Mouse (Mus musculus) left cerebral cortex, adult 2 months (tissue): ENCODE measurements at regions not wholly inside any gene's neighbourhood (a gene's known extent, or its start where the extent isn't known, plus 50 kb on each side); places are given as distances from the start of the nearest gene placed in this dataset.

ENCODE experiments used
- DNase-seq, 2 experiments: peaks; one replicate each; pipeline ENCODE4 v3.0.0; 2021 to 2022; ENCODE audit warnings: low spot score in 2 of 2, mixed read lengths in 1 of 2; ENCODE audit errors: extremely low spot score in 1 of 2
- H3K27ac ChIP-seq: fragments of 200-600 bp; 2 replicates; pipeline ENCODE4 v1.8.1; 2022
- H3K4me3 ChIP-seq: fragments of 200-600 bp; 2 replicates; pipeline ENCODE4 v1.8.1; 2022
- CTCF ChIP-seq: fragments of 200-600 bp; IDR thresholded peaks from 2 replicates; pipeline ENCODE4 v1.8.1; 2022; ENCODE audit warnings: antibody characterized with exemption, mild to moderate bottlenecking, moderate library complexity
- intact Hi-C: fragments of 180-260 bp; cut with DNase I; formaldehyde crosslinking; loops from one replicate; pipeline ENCODE4 v1.15.1; 2025
- microRNA-seq, 2 experiments: library from miRNA; unstranded; fragments of <30 nt; microRNA quantifications; one replicate each; pipeline ENCODE4 v1.2.0; 2021

DNA sequence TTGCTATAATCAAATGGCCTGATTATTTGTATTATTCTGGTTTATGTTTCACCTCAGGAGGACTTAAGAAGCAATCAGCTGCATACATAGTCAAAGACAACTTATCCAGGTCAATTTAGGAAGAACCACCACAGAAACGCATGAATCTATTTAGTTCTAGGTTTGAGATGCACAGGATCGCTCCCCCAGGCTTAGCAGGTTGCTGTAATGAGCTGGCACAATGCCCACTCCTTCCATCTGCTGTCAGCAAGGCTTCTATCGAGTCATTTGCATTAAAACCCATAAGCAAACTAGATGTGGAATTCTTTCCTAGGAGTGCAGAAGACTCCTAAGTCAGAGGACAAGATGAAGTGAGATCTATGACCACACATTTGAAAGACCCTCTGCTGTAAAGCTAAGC lies 455.6 kb downstream of the Tecrl start:
- H3K4me3 ChIP-seq: no peak overlapping the region
- intact Hi-C loops: loop anchor here (5.0 to 10.0 kb wide), 2 partner anchors 155 to 177 kb away; no protein-coding TSS in a partner anchor
- DNase-seq: peak; percentile 21 to 68
- H3K27ac ChIP-seq: peak overlapping the region; percentile 30
- no peak for TF ChIP-seq CTCF

DNA sequence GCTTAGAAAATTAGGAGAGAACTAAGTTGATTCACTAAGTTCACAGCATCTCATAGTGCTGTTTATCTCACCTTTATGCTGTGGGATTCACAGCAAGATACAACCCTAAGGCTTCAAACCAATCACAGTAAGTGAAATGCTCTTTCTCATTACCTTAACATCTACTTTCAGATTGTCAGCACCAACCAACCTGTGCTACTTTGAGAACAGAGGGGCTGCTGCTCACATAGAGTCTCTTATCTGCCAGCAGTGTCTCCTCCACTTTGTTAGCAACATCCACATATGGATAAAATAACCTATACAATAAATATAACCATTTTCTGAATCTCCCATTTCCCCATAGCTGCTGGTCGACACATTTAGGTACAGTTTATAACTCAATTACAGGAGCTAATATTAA lies 456.1 kb downstream of the Tecrl start:
- intact Hi-C loops: loop anchor here (5.0 to 10.0 kb wide), 2 partner anchors 156 to 177 kb away; no protein-coding TSS in a partner anchor
- H3K4me3 ChIP-seq: no peak overlapping the region
- no peak for DNase-seq
- TF ChIP-seq CTCF: no peak
- H3K27ac ChIP-seq: peak overlapping the region; percentile 30

DNA sequence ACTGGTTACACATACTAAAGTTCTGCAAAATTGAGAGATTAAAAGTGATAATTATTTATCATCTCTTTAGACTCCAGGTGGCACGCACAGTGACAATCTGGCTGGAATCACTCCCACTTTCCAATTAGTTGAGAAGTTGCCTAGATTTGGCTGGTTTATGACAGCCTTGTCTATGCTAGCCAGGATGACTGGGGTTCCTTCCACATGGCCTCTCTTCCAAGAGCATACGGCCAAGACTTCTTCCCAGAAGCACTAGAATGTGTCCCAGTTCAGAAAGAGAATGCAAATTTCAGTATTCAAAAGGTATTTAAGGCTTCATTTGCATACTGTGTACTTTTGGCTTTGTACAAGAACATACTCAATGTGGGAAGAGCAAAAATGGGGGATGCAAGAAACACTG lies 456.6 kb downstream of the Tecrl start:
- peak in 1 of 2 experiments; percentile 20 for DNase-seq
- intact Hi-C loops: loop anchor here (5.0 to 10.0 kb wide), 2 partner anchors 156 to 176 kb away; no protein-coding TSS in a partner anchor
- peak overlapping the region; percentile 30; the same call in 1 of the 2 replicates for H3K27ac ChIP-seq

DNA sequence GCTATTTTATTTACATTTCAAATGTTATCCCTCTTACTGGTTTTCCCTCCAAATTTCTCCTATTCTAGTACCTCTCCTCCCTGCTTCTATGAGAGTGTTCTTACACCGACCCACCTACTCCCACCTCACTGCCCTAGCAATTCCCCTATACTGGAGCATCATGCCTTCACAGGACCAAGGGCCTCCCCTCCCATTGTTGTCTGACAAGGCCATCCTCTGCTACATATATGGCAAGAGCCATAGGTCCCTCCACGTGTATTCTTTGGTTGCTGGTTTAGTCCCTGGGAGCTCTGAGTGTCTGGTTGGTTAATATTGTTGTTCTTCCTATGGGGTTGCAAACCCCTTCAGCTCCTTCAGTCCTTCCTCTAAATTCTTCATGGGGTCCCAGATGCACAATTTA lies 485.7 kb downstream of the Tecrl start:
- intact Hi-C loops: no loop called here
- DNase-seq: no peak
- H3K4me3 ChIP-seq: no peak overlapping the region
- H3K27ac ChIP-seq: no peak overlapping the region
- no peak for TF ChIP-seq CTCF

More for the DNA sequence above, 456.6 kb downstream of the Tecrl start:
- no peak for TF ChIP-seq CTCF
- no peak overlapping the region for H3K4me3 ChIP-seq

DNA sequence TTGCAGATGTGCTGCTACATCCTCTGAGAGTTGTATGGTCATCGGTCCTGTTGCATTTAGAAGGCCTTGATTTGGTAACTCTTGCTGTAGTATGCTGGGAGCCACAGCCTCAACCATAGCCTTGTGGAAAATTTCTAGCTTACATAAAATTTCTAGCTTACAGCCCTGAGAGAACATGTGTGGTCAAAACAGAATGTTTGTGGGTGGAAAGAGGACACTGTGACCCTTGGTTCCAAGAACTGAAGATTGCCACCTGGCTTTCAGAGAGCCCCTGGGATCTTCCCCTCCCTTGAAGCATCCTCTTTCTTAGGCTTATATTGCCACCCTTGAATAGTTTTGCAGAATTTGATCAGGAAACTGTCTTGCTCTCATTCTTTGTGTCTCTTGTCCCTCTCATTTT lies 490.6 kb downstream of the Tecrl start:
- intact Hi-C loops: no loop called here
- TF ChIP-seq CTCF: no peak
- Histone ChIP-seq H3K4me3 (no peak overlapping the region), H3K27ac (no peak overlapping the region)
- DNase-seq: no peak

DNA sequence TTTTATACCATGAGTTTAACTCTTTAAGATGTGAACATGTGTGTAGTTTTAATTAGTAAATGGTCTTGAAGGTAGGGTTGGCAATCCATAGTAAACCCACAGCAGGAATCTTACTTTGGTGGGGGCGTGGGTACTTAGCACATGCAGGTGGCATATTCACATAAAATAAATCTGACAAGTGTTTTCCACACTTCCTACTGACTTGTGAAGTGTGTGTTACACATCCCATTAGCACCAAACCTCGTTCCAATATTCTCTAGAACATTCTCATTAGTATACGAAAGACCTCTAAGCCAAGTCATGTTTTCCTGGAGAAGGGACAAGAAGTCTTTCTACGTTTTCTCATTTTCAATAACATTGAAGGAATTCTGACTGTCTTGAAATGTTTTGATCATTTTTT lies 529.7 kb downstream of the Tecrl start:
- H3K4me3 ChIP-seq: no peak overlapping the region
- no peak for TF ChIP-seq CTCF
- intact Hi-C loops: no loop called here
- no peak overlapping the region for H3K27ac ChIP-seq
- no peak for DNase-seq

DNA sequence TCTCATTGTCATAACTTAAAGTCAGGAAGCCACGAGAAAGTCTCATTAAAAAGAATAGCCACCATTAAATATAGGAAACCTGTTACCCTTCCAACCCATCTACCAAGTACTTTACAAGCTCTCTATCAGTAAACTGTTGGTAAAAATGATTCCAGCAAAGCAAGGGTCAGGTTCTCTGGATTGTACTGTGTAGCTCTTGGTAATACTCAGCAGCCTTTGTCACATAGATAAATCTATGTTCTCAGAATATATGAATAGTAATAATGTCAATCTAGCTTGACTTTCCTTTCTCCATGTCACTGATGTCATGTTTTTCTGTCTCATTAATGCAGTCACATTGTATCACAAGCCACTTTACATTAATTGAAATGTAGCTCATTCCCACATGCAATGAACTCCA lies 561.8 kb downstream of the Tecrl start:
- no peak for DNase-seq
- Histone ChIP-seq H3K27ac (no peak overlapping the region), H3K4me3 (no peak overlapping the region)
- no peak for TF ChIP-seq CTCF
- intact Hi-C loops: no loop called here

Small RNA genes in the stretch of these regions (microRNA-seq; reads per million reads assigned to microRNA genes)
- gene Mir1187: 0 reads per million in 2 experiments
